In genomic region chr17:35582900-35583299, GRCm38 (mm10) we compare ENCODE assay signal across 12 mouse cellular contexts. TPM values are rescaled to one million over a fixed set of nuclear protein-coding genes. Genes with fewer than 3 reads are reported as not detected.
DNase-seq lines count a peak whose midpoint lies in the region; ATAC-seq and TF ChIP-seq lines count a peak whose summit lies in the region.
"Had no signal": no experiment of that assay in that cellular context is flagged by ENCODE, and none has a peak within 500 bp of the region (broad histone marks: within the 10 kb centered on the region; RNA-seq: fewer than 3 reads in every experiment).

No protein-coding gene starts in this region.

- peak; percentile 53 for TF ChIP-seq CTCF in gastrocnemius, adult 2 months (IDR thresholded peaks at IDR 0.05)
- peak; percentile 18; the same call in 1 of the 2 replicates for TF ChIP-seq CTCF in spleen, adult 2 months (IDR thresholded peaks at IDR 0.05; ENCODE audit: extremely low read depth, insufficient read depth, insufficient read length, insufficient replicate concordance)
- TF ChIP-seq CTCF in bone marrow, adult 2 months (IDR thresholded peaks at IDR 0.05; ENCODE audit: control insufficient read depth, insufficient read depth, low read length), result peak; percentile 75
- peak; percentile 80 for TF ChIP-seq CTCF in stomach, postnatal 0 days (IDR thresholded peaks at IDR 0.05; ENCODE audit: low read depth)

- no peaks in the 10 kb centered on the region for H3K9me3 ChIP-seq in stomach, postnatal 0 days (ENCODE audit: control insufficient read depth, low read length)

- 91% methylated on average over 1 of the region's 1 CpGs for WGBS in spleen, adult 2 months
- 96% methylated on average over 1 of the region's 1 CpGs for WGBS in bone marrow, adult 2 months
- WGBS in stomach, postnatal 0 days, result 89% methylated on average over 1 of the region's 1 CpGs

- H3K9ac ChIP-seq in stomach, postnatal 0 days (ENCODE audit: low read length), result no peak overlapping the region
- H3K9ac ChIP-seq: midbrain, embryonic 12.5 days had no signal

- no peak for ATAC-seq in stomach, postnatal 0 days (ENCODE audit: low FRiP score, low TSS enrichment)

- H3K4me3 ChIP-seq in gastrocnemius, adult 2 months, result no peak overlapping the region
- no peak overlapping the region for H3K4me3 ChIP-seq in spleen, adult 2 months (ENCODE audit: extremely low read depth, insufficient read depth, insufficient read length)
- H3K4me3 ChIP-seq in bone marrow, adult 2 months (replicated peaks; ENCODE audit: control insufficient read depth, low read depth, low read length), result no peak overlapping the region
- no peak overlapping the region for H3K4me3 ChIP-seq in stomach, postnatal 0 days (ENCODE audit: low read depth, low read length)
- H3K4me3 ChIP-seq: midbrain, embryonic 12.5 days had no signal

- H3K27ac ChIP-seq in gastrocnemius, adult 2 months, result no peak overlapping the region
- H3K27ac ChIP-seq in spleen, adult 2 months (ENCODE audit: insufficient read depth, low read length), result no peak overlapping the region
- no peak overlapping the region for H3K27ac ChIP-seq in bone marrow, adult 2 months (ENCODE audit: control insufficient read depth, insufficient read depth, low read depth, low read length, poor library complexity)
- H3K27ac ChIP-seq in stomach, postnatal 0 days (replicated peaks), result no peak overlapping the region
- H3K27ac ChIP-seq: midbrain, embryonic 12.5 days had no signal

- TF ChIP-seq EP300 in stomach, postnatal 0 days (optimal IDR thresholded peaks at IDR 0.05), result no peak

- intact Hi-C loops in gastrocnemius, adult 2 months (cut with DNase I), result no loop called here

- no peaks in the 10 kb centered on the region for H3K36me3 ChIP-seq in spleen, adult 2 months (ENCODE audit: control insufficient read depth, insufficient read depth, low read length)
- H3K36me3 ChIP-seq in stomach, postnatal 0 days (ENCODE audit: control insufficient read depth, insufficient read depth, low read length), result no peaks in the 10 kb centered on the region
- H3K36me3 ChIP-seq: midbrain, embryonic 12.5 days had no signal

- TF ChIP-seq POLR2A in spleen, adult 2 months (IDR thresholded peaks at IDR 0.05; ENCODE audit: low read depth, low read length), result no peak
- TF ChIP-seq POLR2A in bone marrow, adult 2 months (IDR thresholded peaks at IDR 0.05; ENCODE audit: borderline replicate concordance, control insufficient read depth, low read depth, low read length), result no peak

- H3K4me1 ChIP-seq in spleen, adult 2 months (ENCODE audit: control insufficient read depth, insufficient read depth, insufficient read length), result no peaks in the 10 kb centered on the region
- H3K4me1 ChIP-seq in bone marrow, adult 2 months (ENCODE audit: control insufficient read depth, insufficient read depth, low read length), result no peaks in the 10 kb centered on the region
- H3K4me1 ChIP-seq in stomach, postnatal 0 days (replicated peaks; ENCODE audit: control insufficient read depth, insufficient read depth), result no peaks in the 10 kb centered on the region

- no peak overlapping the region for H3K4me2 ChIP-seq in stomach, postnatal 0 days (replicated peaks; ENCODE audit: low read depth)
- H3K4me2 ChIP-seq: midbrain, embryonic 12.5 days had no signal

- no peaks in the 10 kb centered on the region for H3K27me3 ChIP-seq in spleen, adult 2 months (ENCODE audit: control insufficient read depth, insufficient read depth, low read length)
- H3K27me3 ChIP-seq in stomach, postnatal 0 days (ENCODE audit: control insufficient read depth, insufficient read depth, low read length), result no peaks in the 10 kb centered on the region

- no peak for DNase-seq in gastrocnemius, adult 2 months
- DNase-seq in gastrocnemius, adult 18-20 months (ENCODE audit: low spot score), result no peak
- DNase-seq in spleen, adult 2 months (ENCODE audit: low read depth in 1 of 2, low spot score in 2 of 2), result no peak
- DNase-seq in spleen, postnatal 14 days (ENCODE audit: low spot score in 2 of 2), result no peak
- DNase-seq in stomach, postnatal 0 days (ENCODE audit: low spot score), result no peak
- DNase-seq in cerebellum, adult 9-11 months, result no peak
- DNase-seq in left cerebral cortex, adult 11 months (ENCODE audit: low spot score), result no peak

RNA-seq across cellular contexts. Expression of gene 2300002M23Rik, which starts 15.7 kb away (rescaled TPM):
- total RNA-seq in gastrocnemius, adult 2 months (2021), result not detected
- not detected for total RNA-seq in gastrocnemius, adult 18-20 months (2021)
- polyA plus RNA-seq in spleen, adult 2 months (2012; rRNA removed), result not detected in 2 replicates
- not detected in 2 replicates for polyA plus RNA-seq in bone marrow, adult 2 months (2011; ENCODE audit: insufficient read depth, insufficient read length, low replicate concordance, missing spikeins)
- polyA plus RNA-seq in stomach, postnatal 0 days (2015; fragmentation: Nextera tagmentation; extraction: Ambion mirVana), result 234 and 311 TPM in 2 replicates
- polyA plus RNA-seq: hindbrain, embryonic 11.5 days; midbrain, embryonic 12.5 days had no signal

RNA-seq across cellular contexts. Expression of gene Sfta2, which starts 18.4 kb away (rescaled TPM):
- total RNA-seq in gastrocnemius, adult 2 months (2021), result not detected
- not detected for total RNA-seq in gastrocnemius, adult 18-20 months (2021)
- not detected in 2 replicates for polyA plus RNA-seq in spleen, adult 2 months (2012; rRNA removed)
- not detected in 2 replicates for polyA plus RNA-seq in bone marrow, adult 2 months (2011; ENCODE audit: insufficient read depth, insufficient read length, low replicate concordance, missing spikeins)
- polyA plus RNA-seq in stomach, postnatal 0 days (2015; fragmentation: Nextera tagmentation; extraction: Ambion mirVana), result 7.6 and 8.6 TPM in 2 replicates
- polyA plus RNA-seq: hindbrain, embryonic 11.5 days; limb, embryonic 14.5 days; midbrain, embryonic 12.5 days had no signal

RNA-seq across cellular contexts. Expression of gene Cdsn, which starts 31.0 kb away (rescaled TPM):
- total RNA-seq in gastrocnemius, adult 2 months (2021), result not detected
- total RNA-seq in gastrocnemius, adult 18-20 months (2021), result under 1 TPM; 0.09 to 0.69 TPM
- polyA plus RNA-seq in spleen, adult 2 months (2012; rRNA removed), result 0.13 and 0.18 TPM in 2 replicates
- not detected in 2 replicates for polyA plus RNA-seq in bone marrow, adult 2 months (2011; ENCODE audit: insufficient read depth, insufficient read length, low replicate concordance, missing spikeins)
- polyA plus RNA-seq in stomach, postnatal 0 days (2015; fragmentation: Nextera tagmentation; extraction: Ambion mirVana), result 106 and 139 TPM in 2 replicates

RNA-seq across cellular contexts. Expression of gene Gm9573, which starts 43.5 kb away (rescaled TPM):
- not detected for total RNA-seq in gastrocnemius, adult 2 months (2021)
- not detected for total RNA-seq in gastrocnemius, adult 18-20 months (2021)
- not detected in 2 replicates for polyA plus RNA-seq in spleen, adult 2 months (2012; rRNA removed)
- not detected in 2 replicates for polyA plus RNA-seq in bone marrow, adult 2 months (2011; ENCODE audit: insufficient read depth, insufficient read length, low replicate concordance, missing spikeins)
- 2.6 and 3.9 TPM in 2 replicates for polyA plus RNA-seq in stomach, postnatal 0 days (2015; fragmentation: Nextera tagmentation; extraction: Ambion mirVana)
- polyA plus RNA-seq: hindbrain, embryonic 11.5 days; limb, embryonic 14.5 days; midbrain, embryonic 12.5 days had no signal

RNA-seq across cellular contexts. Expression of gene Psors1c2, which starts 49.9 kb away (rescaled TPM):
- total RNA-seq in gastrocnemius, adult 2 months (2021), result not detected
- total RNA-seq in gastrocnemius, adult 18-20 months (2021), result not detected
- 0.09 TPM in 1 of 2 replicates, not detected in the other for polyA plus RNA-seq in spleen, adult 2 months (2012; rRNA removed)
- not detected in 2 replicates for polyA plus RNA-seq in bone marrow, adult 2 months (2011; ENCODE audit: insufficient read depth, insufficient read length, low replicate concordance, missing spikeins)
- 66.1 and 66.8 TPM in 2 replicates for polyA plus RNA-seq in stomach, postnatal 0 days (2015; fragmentation: Nextera tagmentation; extraction: Ambion mirVana)
- polyA plus RNA-seq: gonadal fat pad, adult 2 months had no signal

Comparison
In these comparisons a context has a peak if more than half of its experiments do, and no peak if none do; other contexts are left out.
1. CTCF ChIP-seq: peak in every context shown above with its lines; median percentile 80 in stomach, postnatal 0 days; 75 in bone marrow, adult 2 months; 53 in gastrocnemius, adult 2 months; 18 in spleen, adult 2 months.
2. RNA of gene 2300002M23Rik, which starts 15.7 kb away (polyA plus RNA-seq): 234 to 311 TPM in stomach, postnatal 0 days; not detected in spleen, adult 2 months and not detected in bone marrow, adult 2 months; every median in the first group is over 100 times any median in the second.
3. RNA of gene Cdsn, which starts 31.0 kb away (polyA plus RNA-seq): 106 to 139 TPM in stomach, postnatal 0 days; 0.13 to 0.18 TPM in spleen, adult 2 months and not detected in bone marrow, adult 2 months; every median in the first group is over 10 times any median in the second.